Mouse (Mus musculus) spleen, adult 2 months (tissue): ENCODE results near the gene Trcg1. TPM values are rescaled to one million over a fixed set of nuclear protein-coding genes. Genes with fewer than 3 reads are reported as not detected.

Experiments
- DNase-seq, 2 experiments: peaks; one replicate each; pipeline versions ENCODE4 v3.0.0 to v3.0.0-alpha.2; 2012 to 2021; ENCODE audit warnings: low spot score in 2 of 2, low read depth in 1 of 2
- H3K27ac ChIP-seq: fragments of 200-500 bp; 2 replicates; pipeline ENCODE4 v1.5.1; 2012; ENCODE audit warnings: low read length, inconsistent platforms; ENCODE audit not compliant: insufficient read depth
- H3K27me3 ChIP-seq: fragments of 200-500 bp; 2 replicates; pipeline ENCODE4 v1.6.1; 2012; ENCODE audit warnings: mild to moderate bottlenecking, moderate library complexity, low read length, inconsistent platforms; ENCODE audit not compliant: control insufficient read depth, insufficient read depth
- H3K36me3 ChIP-seq: fragments of 200-500 bp; 2 replicates; pipeline ENCODE4 v1.6.1; 2012; ENCODE audit warnings: mild to moderate bottlenecking, low read length, inconsistent platforms; ENCODE audit not compliant: control insufficient read depth, insufficient read depth
- H3K4me1 ChIP-seq: fragments of 200-500 bp; 2 replicates; pipeline ENCODE4 v1.6.1; 2011; ENCODE audit warnings: inconsistent platforms; ENCODE audit not compliant: control insufficient read depth, insufficient read depth, insufficient read length
- H3K4me3 ChIP-seq: fragments of 200-500 bp; 2 replicates; pipeline ENCODE4 v1.5.1; 2011; ENCODE audit warnings: mild to moderate bottlenecking, inconsistent platforms; ENCODE audit not compliant: insufficient read depth, insufficient read length; ENCODE audit errors: extremely low read depth
- CTCF ChIP-seq: fragments of 200-500 bp; IDR thresholded peaks from 2 replicates; pipeline ENCODE4 v1.5.1; 2011; ENCODE audit warnings: mild to moderate bottlenecking, inconsistent platforms; ENCODE audit not compliant: insufficient read depth, insufficient read length, insufficient replicate concordance; ENCODE audit errors: extremely low read depth
- POLR2A ChIP-seq: fragments of 200-500 bp; IDR thresholded peaks from 2 replicates; pipeline ENCODE4 v1.6.1; 2011; ENCODE audit warnings: low read depth, low read length, inconsistent platforms
- WGBS: fragments of 180-500 bp; shearing (Covaris S2); methylation state at CpG from one replicate; pipeline ENCODE4 v1.1.7; 2018; 5-methylcytosine and 5-hydroxymethylcytosine counted together
- polyA plus RNA-seq: library from polyadenylated mRNA; depleted of rRNA; stranded (reverse); fragments of >200 nt; gene quantifications from 2 replicates; pipeline ENCODE4 v1.2.3, GENCODE M21; 2012

Gene Trcg1
- polyA plus RNA-seq, 1 experiment: not detected

GRCm38 (mm10) chr9:57242916-57243315 is 6.6 kb downstream of the Trcg1 start:
- no peak for TF ChIP-seq CTCF
- TF ChIP-seq POLR2A: no peak
- no peak overlapping the region for H3K27ac ChIP-seq
- H3K4me3 ChIP-seq: no peak overlapping the region
- H3K27me3 ChIP-seq: no peaks in the 10 kb centered on the region
- no peak for DNase-seq
- no peaks in the 10 kb centered on the region for H3K36me3 ChIP-seq
- H3K4me1 ChIP-seq: no peaks in the 10 kb centered on the region
- WGBS: 84% methylated on average over 5 of the region's 5 CpGs

- DNase-seq: no peak
- TF ChIP-seq POLR2A (no peak), CTCF (no peak)
- Histone ChIP-seq H3K4me1 (no peaks in the 10 kb centered on the region), H3K27me3 (no peaks in the 10 kb centered on the region), H3K36me3 (no peaks in the 10 kb centered on the region), H3K27ac (no peak overlapping the region), H3K4me3 (no peak overlapping the region)
- 87% methylated on average over 7 of the region's 7 CpGs for WGBS
Observed at GRCm38 (mm10) chr9:57244106-57244685, 7.8 kb downstream of the Trcg1 start.

DNA sequence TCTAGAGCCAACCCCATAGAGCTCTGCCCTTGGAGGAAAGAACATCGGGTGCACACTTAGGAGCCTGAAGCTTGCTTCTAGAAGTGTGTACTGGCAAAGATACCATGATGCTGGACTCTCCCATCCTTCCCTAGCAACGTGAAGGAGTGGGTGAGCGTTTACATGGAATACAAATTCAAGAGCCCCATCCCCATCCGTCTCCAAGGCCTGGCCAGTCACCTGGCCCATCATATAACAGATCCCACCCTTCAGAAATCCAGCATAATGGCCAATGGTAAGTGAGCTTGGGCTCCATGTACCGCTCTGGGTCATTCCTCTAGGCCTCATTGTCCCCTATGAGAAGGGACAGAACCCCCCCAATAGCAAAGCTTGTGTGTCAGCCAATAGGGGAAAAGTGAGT is 10.1 kb downstream of the Trcg1 start:
- no peak for DNase-seq

GRCm38 (mm10) chr9:57247201-57247671 is 10.9 kb downstream of the Trcg1 start:
- DNase-seq: no peak
- H3K4me3 ChIP-seq: no peak overlapping the region
- H3K27ac ChIP-seq: no peak overlapping the region
- 44% methylated on average over 8 of the region's 8 CpGs for WGBS
- no peaks in the 10 kb centered on the region for H3K4me1 ChIP-seq
- H3K36me3 ChIP-seq: peaks cover 2% of the 10 kb centered on the region
- TF ChIP-seq POLR2A (no peak), CTCF (no peak)
- no peaks in the 10 kb centered on the region for H3K27me3 ChIP-seq

More for the DNA sequence above, 10.1 kb downstream of the Trcg1 start:
- H3K4me1 ChIP-seq: no peaks in the 10 kb centered on the region
- no peaks in the 10 kb centered on the region for H3K27me3 ChIP-seq
- no peak overlapping the region for H3K27ac ChIP-seq
- no peak for TF ChIP-seq POLR2A
- TF ChIP-seq CTCF: no peak
- WGBS: 88% methylated on average over 5 of the region's 5 CpGs
- H3K36me3 ChIP-seq: no peaks in the 10 kb centered on the region; the same call in 1 of the 2 replicates
- H3K4me3 ChIP-seq: no peak overlapping the region

- Histone ChIP-seq H3K27ac (no peak overlapping the region), H3K4me1 (no peaks in the 10 kb centered on the region), H3K36me3 (peaks cover 10% of the 10 kb centered on the region), H3K4me3 (no peak overlapping the region), H3K27me3 (no peaks in the 10 kb centered on the region)
- no peak for DNase-seq
- TF ChIP-seq POLR2A: no peak
- no peak for TF ChIP-seq CTCF
- 55% methylated on average over 7 of the region's 7 CpGs for WGBS
Observed at GRCm38 (mm10) chr9:57248030-57248942, 11.9 kb downstream of the Trcg1 start.

- no peak for DNase-seq
- Histone ChIP-seq H3K36me3 (peaks cover 24% of the 10 kb centered on the region), H3K27me3 (no peaks in the 10 kb centered on the region), H3K27ac (no peak overlapping the region), H3K4me1 (no peaks in the 10 kb centered on the region), H3K4me3 (no peak overlapping the region)
- WGBS: 78% methylated on average over 4 of the region's 4 CpGs
- TF ChIP-seq CTCF (no peak), POLR2A (no peak)
Observed at GRCm38 (mm10) chr9:57250026-57250425, 13.7 kb downstream of the Trcg1 start.

GRCm38 (mm10) chr9:57251139-57251538 is 14.8 kb downstream of the Trcg1 start:
- H3K27me3 ChIP-seq: no peaks in the 10 kb centered on the region
- H3K27ac ChIP-seq: no peak overlapping the region
- DNase-seq: no peak
- H3K36me3 ChIP-seq: peaks cover 25% of the 10 kb centered on the region
- no peaks in the 10 kb centered on the region for H3K4me1 ChIP-seq
- WGBS: 92% methylated on average over 2 of the region's 2 CpGs
- H3K4me3 ChIP-seq: no peak overlapping the region
- no peak for TF ChIP-seq CTCF
- TF ChIP-seq POLR2A: no peak
